Mouse (Mus musculus) embryonic fibroblast, embryonic 13.5 days (primary cell): Measurements from ENCODE around the gene Uso1.

ENCODE experiments used
- CTCF ChIP-seq: IDR thresholded peaks from 2 replicates; pipeline ENCODE4 v1.5.1; 2011; ENCODE audit warnings: mild to moderate bottlenecking, control low read depth, low read length, moderate library complexity, borderline replicate concordance; ENCODE audit not compliant: insufficient read depth
- POLR2A ChIP-seq: IDR thresholded peaks from 2 replicates; pipeline ENCODE4 v1.6.1; 2011; ENCODE audit warnings: low read depth, mild to moderate bottlenecking, control low read depth, low read length, moderate library complexity

DNA sequence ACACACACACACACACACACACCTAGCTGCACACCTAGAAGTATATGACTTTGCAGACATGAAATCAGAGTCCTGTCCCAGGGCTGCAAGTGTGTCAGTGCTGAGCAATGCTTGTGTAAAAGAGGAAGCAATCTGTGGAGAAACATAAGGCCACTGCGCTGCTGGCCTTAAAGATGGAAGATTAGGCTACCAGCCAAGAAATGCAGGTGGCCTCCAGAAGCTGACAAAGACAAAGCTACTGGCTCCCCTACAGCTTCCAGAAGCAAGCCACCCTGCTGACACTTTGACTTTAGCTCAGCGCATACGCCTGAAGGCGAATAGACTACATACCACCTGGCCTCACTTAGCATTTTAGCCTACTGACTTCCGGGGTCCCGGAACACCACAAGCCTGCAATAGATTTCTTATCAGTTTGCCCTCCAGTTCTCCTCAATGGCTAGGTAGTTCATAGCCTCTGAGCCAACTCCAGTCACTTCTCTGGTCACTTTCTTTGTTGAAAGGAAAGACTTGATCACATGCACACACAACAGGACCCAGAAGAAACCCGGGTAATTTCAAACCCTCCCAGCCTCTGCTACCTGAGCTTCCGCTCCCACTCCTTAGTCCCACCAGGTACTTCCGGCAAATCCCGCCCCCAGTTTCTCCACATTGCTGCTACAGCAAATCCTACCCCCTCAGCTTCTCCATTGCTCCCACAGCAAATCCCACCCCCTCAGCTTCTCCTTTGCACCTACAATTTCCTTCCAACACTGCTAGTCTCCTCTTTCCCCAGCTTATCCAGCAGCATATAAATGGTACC lies 31.2 kb upstream of the Uso1 start:
- TF ChIP-seq CTCF (no peak), POLR2A (no peak)
